Mouse (Mus musculus): ENCODE results near the gene Usf3. TPM values are rescaled to one million over a fixed set of nuclear protein-coding genes. Genes with fewer than 3 reads are reported as not detected.

The Usf3 gene
- polyA plus RNA-seq, 1 experiment, result 12.6 TPM

- Histone ChIP-seq H3K27me3 (replicated peaks; ENCODE audit: control insufficient read depth, insufficient read depth, low read length) (no peaks in the 10 kb centered on the region), H3K4me3 (ENCODE audit: insufficient read depth, low read depth, low read length) (no peak overlapping the region), H3K27ac (ENCODE audit: insufficient read depth, low read depth, low read length) (no peak overlapping the region), H3K36me3 (ENCODE audit: control insufficient read depth, insufficient read depth, low read length) (no peaks in the 10 kb centered on the region), H3K4me1 (ENCODE audit: control insufficient read depth, insufficient read depth, low read length) (no peaks in the 10 kb centered on the region; the same call in 1 of the 2 replicates)
- no peak for DNase-seq
- TF ChIP-seq POLR2A (IDR thresholded peaks at IDR 0.05; ENCODE audit: low read depth, low read length) (no peak), CTCF (conservative IDR thresholded peaks at IDR 0.05; ENCODE audit: insufficient read depth, insufficient read length, low read depth, low read length) (no peak)
- WGBS, result 91% methylated on average over 7 of the region's 7 CpGs
Observed at GRCm38 (mm10) chr16:44268541-44269215, 95.6 kb downstream of the Usf3 start.

- Histone ChIP-seq H3K27ac (ENCODE audit: insufficient read depth, low read depth, low read length) (no peak overlapping the region), H3K4me1 (ENCODE audit: control insufficient read depth, insufficient read depth, low read length) (no peaks in the 10 kb centered on the region; the same call in 1 of the 2 replicates), H3K27me3 (replicated peaks; ENCODE audit: control insufficient read depth, insufficient read depth, low read length) (no peaks in the 10 kb centered on the region), H3K36me3 (ENCODE audit: control insufficient read depth, insufficient read depth, low read length) (no peaks in the 10 kb centered on the region), H3K4me3 (ENCODE audit: insufficient read depth, low read depth, low read length) (no peak overlapping the region)
- no peak for DNase-seq
- TF ChIP-seq POLR2A (IDR thresholded peaks at IDR 0.05; ENCODE audit: low read depth, low read length) (no peak), CTCF (conservative IDR thresholded peaks at IDR 0.05; ENCODE audit: insufficient read depth, insufficient read length, low read depth, low read length) (no peak)
- WGBS, result 71% methylated on average over 6 of the region's 6 CpGs
Observed at GRCm38 (mm10) chr16:44269578-44269977, 96.5 kb downstream of the Usf3 start.

- no peak overlapping the region for H3K4me3 ChIP-seq (ENCODE audit: insufficient read depth, low read depth, low read length)
- no peaks in the 10 kb centered on the region; the same call in 1 of the 2 replicates for H3K4me1 ChIP-seq (ENCODE audit: control insufficient read depth, insufficient read depth, low read length)
- 36% methylated on average over 5 of the region's 5 CpGs for WGBS
- DNase-seq, result peak; percentile 86
- no peaks in the 10 kb centered on the region for H3K36me3 ChIP-seq (ENCODE audit: control insufficient read depth, insufficient read depth, low read length)
- peak overlapping the region; percentile 9; the same call in 1 of the 2 replicates for H3K27ac ChIP-seq (ENCODE audit: insufficient read depth, low read depth, low read length)
- no peak for TF ChIP-seq CTCF (conservative IDR thresholded peaks at IDR 0.05; ENCODE audit: insufficient read depth, insufficient read length, low read depth, low read length)
- TF ChIP-seq POLR2A (IDR thresholded peaks at IDR 0.05; ENCODE audit: low read depth, low read length), result no peak
- H3K27me3 ChIP-seq (replicated peaks; ENCODE audit: control insufficient read depth, insufficient read depth, low read length), result no peaks in the 10 kb centered on the region
Observed at GRCm38 (mm10) chr16:44270606-44271005, 97.6 kb downstream of the Usf3 start.

DNA sequence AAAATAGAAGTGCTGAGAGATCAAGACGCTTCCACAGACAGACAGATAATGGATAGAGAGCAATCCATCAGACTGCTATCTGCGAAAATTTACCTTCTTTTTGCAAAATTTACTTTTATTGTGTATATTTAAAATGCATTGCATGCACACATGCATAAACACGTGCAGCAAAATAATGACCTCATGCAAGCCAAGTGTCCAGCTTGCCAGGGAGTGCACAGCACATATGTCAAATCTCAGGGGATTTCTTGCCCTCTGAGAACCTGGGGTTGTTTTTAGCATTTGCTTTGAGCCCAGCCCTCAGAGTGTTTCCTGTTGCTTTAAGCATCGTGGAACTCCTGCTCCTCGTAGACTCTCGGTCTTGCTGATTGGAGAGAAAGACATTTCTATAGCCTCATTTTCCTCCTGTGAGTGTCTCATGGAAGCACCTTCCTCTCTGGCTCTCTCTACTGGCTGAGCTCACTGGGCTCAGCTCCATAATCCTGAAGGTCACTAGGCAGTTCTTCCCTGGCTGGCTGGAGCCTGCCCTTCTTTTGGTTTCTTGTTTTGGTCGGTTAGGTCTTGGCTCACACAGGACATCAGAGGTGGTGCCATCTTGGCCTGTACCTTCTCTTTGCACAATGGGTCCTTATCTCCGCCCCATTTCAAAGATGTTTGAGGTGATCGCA lies 98.5 kb downstream of the Usf3 start:
- TF ChIP-seq POLR2A (IDR thresholded peaks at IDR 0.05; ENCODE audit: low read depth, low read length) (no peak), CTCF (conservative IDR thresholded peaks at IDR 0.05; ENCODE audit: insufficient read depth, insufficient read length, low read depth, low read length) (no peak)
- WGBS, result 66% methylated on average over 9 of the region's 9 CpGs
- H3K27me3 ChIP-seq (replicated peaks; ENCODE audit: control insufficient read depth, insufficient read depth, low read length), result no peaks in the 10 kb centered on the region
- H3K27ac ChIP-seq (ENCODE audit: insufficient read depth, low read depth, low read length), result no peak overlapping the region
- no peak overlapping the region for H3K4me3 ChIP-seq (ENCODE audit: insufficient read depth, low read depth, low read length)
- H3K4me1 ChIP-seq (ENCODE audit: control insufficient read depth, insufficient read depth, low read length), result no peaks in the 10 kb centered on the region; the same call in 1 of the 2 replicates
- no peaks in the 10 kb centered on the region for H3K36me3 ChIP-seq (ENCODE audit: control insufficient read depth, insufficient read depth, low read length)
- DNase-seq, result peak; percentile 70

Other genes starting within 250 kb of the Usf3 start
- gene Qtrt2, start 246.4 kb upstream of the Usf3 start, polyA plus RNA-seq (2012; rRNA removed), result 10.7 and 11.6 TPM in 2 replicates
- gene Zdhhc23, start 193.5 kb upstream of the Usf3 start, polyA plus RNA-seq (2012; rRNA removed), result 2.4 and 2.5 TPM in 2 replicates
- gene Gramd1c, start 109.9 kb upstream of the Usf3 start, polyA plus RNA-seq (2012; rRNA removed), result 0.83 and 1.3 TPM in 2 replicates
- gene Atp6v1a, start 33.5 kb upstream of the Usf3 start, polyA plus RNA-seq (2012; rRNA removed), result 115 and 139 TPM in 2 replicates
- 8.8 and 9.3 TPM in 2 replicates for gene Naa50, start 33.4 kb upstream of the Usf3 start, polyA plus RNA-seq (2012; rRNA removed)
- gene Sidt1, start 159.9 kb downstream of the Usf3 start, polyA plus RNA-seq (2012; rRNA removed), result 0.53 and 1.6 TPM in 2 replicates
- 5.4 and 6.9 TPM in 2 replicates for gene Spice1, start 173.9 kb downstream of the Usf3 start, polyA plus RNA-seq (2012; rRNA removed)
- gene Cfap44, start 221.6 kb downstream of the Usf3 start, polyA plus RNA-seq (2012; rRNA removed), result 0.03 and 0.15 TPM in 2 replicates

Data from kidney, adult 2 months (tissue).